Mouse (Mus musculus): ENCODE measurements at regions not wholly inside any gene's neighbourhood (a gene's known extent, or its start where the extent isn't known, plus 50 kb on each side); places are given as distances from the start of the nearest gene placed in this dataset.

- no peak for DNase-seq (ENCODE audit: low spot score in 2 of 2)
Measured at GRCm38 (mm10) chr11:64916783-64917182, 62.1 kb upstream of the Elac2 start.

GRCm38 (mm10) chr11:64917301-64917700 is 61.5 kb upstream of the Elac2 start:
- DNase-seq (ENCODE audit: low spot score in 2 of 2), result no peak

GRCm38 (mm10) chr11:64924989-64925388 is 53.8 kb upstream of the Elac2 start:
- no peak for DNase-seq (ENCODE audit: low spot score in 2 of 2)

DNA sequence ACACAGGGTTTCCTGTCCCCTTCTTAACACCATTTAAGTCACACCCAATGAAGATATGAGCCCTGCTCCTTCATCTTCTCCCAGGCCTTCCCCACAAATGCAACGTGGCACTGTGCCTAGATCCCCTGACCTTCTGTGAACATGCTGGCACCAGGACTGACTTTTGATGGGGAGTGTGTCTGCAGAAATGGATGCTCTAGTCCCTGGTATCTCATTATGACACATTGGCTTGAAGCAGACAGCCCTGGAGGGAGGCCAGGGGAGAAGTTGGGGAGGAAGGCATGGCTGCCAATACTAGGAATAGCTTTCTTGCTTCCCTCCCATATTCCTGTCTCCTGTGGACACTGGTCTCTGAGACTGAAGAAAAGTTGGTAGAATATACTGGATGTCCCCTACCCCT is 52.9 kb upstream of the Elac2 start:
- no peak for DNase-seq (ENCODE audit: low spot score in 2 of 2)

Data from frontal cortex, postnatal 25 days (tissue).